Mouse (Mus musculus) layer of hippocampus, adult 11-12 months (tissue): Measurements from ENCODE around the gene Prl2c1.
"Not testable (repeated sequence)": the region's sequence is repeated elsewhere in the genome, so short reads cannot be mapped to it uniquely, and the experiment has no call there.

ENCODE experiments used
- DNase-seq: peaks from one replicate; pipeline ENCODE4 v3.0.0; 2022; ENCODE audit warnings: low spot score

Prl2c1 gene

DNA sequence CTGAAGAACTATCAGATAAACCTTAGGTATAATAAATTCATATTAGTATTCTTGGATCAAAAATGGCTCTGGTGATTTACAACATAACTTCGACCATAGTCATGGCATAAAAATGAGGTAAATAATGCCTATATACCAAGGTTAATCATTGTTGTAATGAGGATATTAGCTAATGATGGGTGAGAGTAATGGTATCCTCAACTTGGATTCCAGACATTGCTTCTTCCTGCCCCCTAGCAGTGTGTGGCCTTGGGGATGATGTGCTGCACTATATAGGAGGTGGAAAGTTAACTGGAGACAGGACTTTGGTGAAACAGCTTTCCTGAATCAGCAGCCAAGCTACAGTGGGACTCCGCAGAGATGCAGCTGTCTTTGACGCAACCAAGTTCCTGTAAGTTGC lies at the start of gene Prl2c1:
TSS of gene Prl2c1 (plus strand) at position 301 of the 400 bp plus-strand sequence.
- DNase-seq, result no peak

DNA sequence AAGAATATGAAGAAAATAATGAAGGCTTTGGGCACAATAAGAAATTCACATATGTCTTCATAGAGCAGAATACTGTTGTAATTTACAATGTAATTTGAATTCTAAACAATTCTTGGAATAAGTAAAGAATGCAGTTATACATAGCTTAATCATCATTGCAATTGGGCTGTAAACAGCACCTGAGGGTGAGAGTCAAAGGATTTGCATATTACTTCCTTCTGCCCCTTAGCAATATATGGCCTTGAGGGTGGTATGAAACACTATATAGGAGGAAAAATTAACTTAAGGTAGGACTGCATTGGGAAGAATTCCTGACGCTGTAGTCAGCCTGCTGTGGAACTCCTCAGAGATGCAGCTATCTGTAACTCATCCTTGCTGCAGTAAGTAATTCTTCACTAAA lies 47.8 kb upstream of the Prl2c1 start, which contains the start of gene Prl2a1:
TSS of gene Prl2a1 (plus strand) at position 301 of the 400 bp plus-strand sequence.
- DNase-seq, result no peak

DNA sequence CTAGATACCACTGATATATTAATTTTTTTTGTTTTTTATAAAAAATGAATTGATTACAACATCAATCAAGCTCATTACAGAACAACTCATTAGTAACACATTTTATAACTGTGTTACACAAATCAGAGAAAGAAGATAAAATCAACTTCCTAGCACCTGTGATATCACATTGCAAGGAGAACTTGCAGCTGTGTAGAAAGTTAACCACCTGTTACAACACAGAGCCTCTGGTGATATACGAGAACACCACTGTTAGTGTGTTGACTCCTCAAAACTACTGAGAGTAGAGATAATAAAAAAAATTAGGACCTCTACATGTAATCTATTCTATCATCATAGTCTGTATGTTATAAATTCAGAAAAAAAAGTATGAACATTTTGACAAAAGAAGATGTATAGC lies 46.4 kb upstream of the Prl2c1 start:
- DNase-seq, result no peak

DNA sequence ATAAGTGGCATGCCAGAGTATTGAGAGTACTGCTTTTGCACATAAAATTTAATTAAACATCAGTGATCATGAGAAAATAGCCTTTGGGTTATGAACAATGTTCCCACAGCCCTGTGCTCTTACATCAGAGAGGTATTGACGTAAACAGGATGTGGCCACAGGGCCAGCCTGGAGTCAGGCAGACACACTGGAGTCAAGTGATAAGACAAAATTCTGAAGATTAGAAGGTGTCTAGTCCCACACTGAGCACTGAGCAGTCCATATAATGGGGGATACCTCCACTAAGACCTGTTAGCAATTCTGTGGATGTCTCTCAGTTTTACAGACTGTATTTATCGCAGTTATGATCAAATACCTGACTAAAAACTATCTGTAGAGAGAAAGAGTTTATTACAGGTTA lies 55.1 kb downstream of the Prl2c1 start:
- not testable (repeated sequence) for DNase-seq
